Mouse (Mus musculus) layer of hippocampus, postnatal 14 days (tissue): ENCODE results near the gene Itga8. TPM values are rescaled to one million over a fixed set of nuclear protein-coding genes. Genes with fewer than 3 reads are reported as not detected.

Experiments
- DNase-seq, 2 experiments: peaks; one replicate each; pipeline ENCODE4 v3.0.0; 2021 to 2022; ENCODE audit warnings: low spot score in 2 of 2, mixed read lengths in 1 of 2
- total RNA-seq, 2 experiments: library from RNA; stranded (reverse); gene quantifications; 2 replicates each; pipeline ENCODE4 v1.2.3; 2021

The Itga8 gene
- total RNA-seq, 2 experiments from 2014 or later: 13.7 to 16.5 TPM

GRCm38 (mm10) chr2:12107265-12107664 is 194.5 kb downstream of the Itga8 start:
- no peak for DNase-seq

GRCm38 (mm10) chr2:12103183-12103582 is 198.5 kb downstream of the Itga8 start:
- DNase-seq: peak in 1 of 2 experiments; percentile 4

- no peak for DNase-seq
These were observed 209.3 kb downstream of the Itga8 start for GRCm38 (mm10) chr2:12092203-12092984.

GRCm38 (mm10) chr2:12090993-12091392 is 210.7 kb downstream of the Itga8 start:
- DNase-seq: no peak

- DNase-seq: no peak
These were observed 216.2 kb downstream of the Itga8 start for GRCm38 (mm10) chr2:12085492-12085891.

- no peak for DNase-seq
These were observed 217.4 kb downstream of the Itga8 start for GRCm38 (mm10) chr2:12084341-12084740.

DNA sequence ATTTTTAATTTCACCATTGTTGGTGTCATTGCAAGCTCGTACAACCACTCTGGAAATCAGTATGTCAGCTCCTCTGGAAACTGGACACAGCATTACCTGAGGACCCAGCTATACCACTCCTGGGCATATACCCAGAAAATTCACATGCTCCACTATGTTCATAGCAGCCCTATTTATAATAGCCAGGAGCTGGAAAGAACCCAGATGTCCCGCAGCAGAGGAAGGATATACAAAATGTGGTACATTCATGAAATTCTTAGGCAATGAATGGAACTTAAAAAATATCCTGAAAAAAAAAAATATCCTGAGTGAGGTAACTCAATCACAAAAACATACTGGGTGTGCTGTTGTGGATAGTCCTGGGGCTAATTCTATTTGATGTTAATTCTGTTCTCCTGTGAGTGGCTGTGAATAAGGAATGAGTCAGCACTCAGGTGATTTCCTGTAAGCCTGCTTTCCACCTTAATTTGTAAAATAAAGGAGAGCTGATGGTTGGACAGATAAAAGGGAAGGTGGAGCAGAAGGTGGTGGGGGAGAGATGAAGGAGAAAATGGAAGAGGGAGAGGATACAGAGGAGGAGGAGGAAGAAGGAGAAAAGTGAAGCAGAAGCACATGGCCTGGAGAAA is 224.3 kb downstream of the Itga8 start:
- DNase-seq: no peak

DNA sequence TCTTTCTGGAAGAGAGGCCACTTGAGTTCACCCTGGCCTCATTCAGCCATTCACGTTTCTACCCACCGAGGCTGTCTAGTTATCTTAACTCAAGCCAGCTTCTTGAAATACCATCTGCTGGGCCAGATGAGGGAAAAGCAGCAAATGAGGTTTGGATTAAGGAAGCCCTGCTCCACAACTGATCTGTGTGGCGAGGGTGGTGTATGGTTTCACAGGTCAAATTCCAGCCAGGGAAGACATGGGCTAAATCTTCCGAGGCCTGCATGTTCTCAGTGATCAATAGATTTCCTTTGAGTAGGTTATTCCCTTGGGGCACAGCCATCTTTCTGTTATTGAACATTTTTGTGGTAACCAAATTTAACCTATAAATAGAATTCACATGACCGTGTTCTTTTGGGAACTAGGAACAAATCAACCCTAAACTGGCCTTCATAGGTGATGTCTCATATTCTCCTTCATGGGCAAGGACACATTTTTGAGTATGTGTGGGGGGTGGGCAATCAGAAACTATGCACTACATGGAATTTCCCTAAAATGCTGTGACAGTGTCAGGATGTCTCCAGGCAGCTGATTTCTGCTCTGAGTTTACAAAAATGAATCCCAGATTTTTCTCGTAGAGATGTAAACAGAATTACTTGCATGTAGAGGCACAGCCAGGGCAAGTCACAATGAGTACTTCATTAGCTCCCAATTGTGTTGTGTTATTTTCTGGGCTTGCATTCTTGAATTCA is 235.9 kb downstream of the Itga8 start:
- no peak for DNase-seq

GRCm38 (mm10) chr2:12060034-12060723 is 241.5 kb downstream of the Itga8 start:
- DNase-seq: no peak

Other genes with a start within 250 kb of the Itga8 start
- 10 to 100 TPM; 94.8 to 99.8 TPM for gene Mindy3, start 117.5 kb upstream of the Itga8 start, total RNA-seq